12 mouse cellular contexts compared by ENCODE assay signal in genomic region chr7:45012824-45013223, GRCm38 (mm10).
"Had no signal": no experiment of that assay in that cellular context is flagged by ENCODE, and none has a peak within 500 bp of the region (broad histone marks: within the 10 kb centered on the region; RNA-seq: fewer than 3 reads in every experiment).

No protein-coding gene starts in this region.

- DNase-seq: kidney, adult 8-10 months; kidney, postnatal 36 days; layer of hippocampus, adult 9-11 months; layer of hippocampus, postnatal 36 days; lung, adult 18-20 months; right cerebral cortex, postnatal 14 days; thymus, adult 2 months; thymus, postnatal 25 days had no signal

- H3K27ac ChIP-seq: kidney, postnatal 0 days; limb, embryonic 12.5 days; midbrain, embryonic 12.5 days; stomach, embryonic 15.5 days had no signal

- H3K9ac ChIP-seq: midbrain, embryonic 12.5 days; stomach, embryonic 15.5 days had no signal

- H3K9me3 ChIP-seq: limb, embryonic 12.5 days; midbrain, embryonic 12.5 days; stomach, embryonic 15.5 days had no signal

- H3K27me3 ChIP-seq: limb, embryonic 12.5 days; midbrain, embryonic 12.5 days; stomach, embryonic 15.5 days had no signal

- H3K4me2 ChIP-seq: limb, embryonic 12.5 days; midbrain, embryonic 12.5 days; stomach, embryonic 15.5 days had no signal

- H3K4me3 ChIP-seq: limb, embryonic 12.5 days; midbrain, embryonic 12.5 days; stomach, embryonic 15.5 days had no signal
